ENCODE assay signal across 16 mouse cellular contexts in the genomic region with DNA sequence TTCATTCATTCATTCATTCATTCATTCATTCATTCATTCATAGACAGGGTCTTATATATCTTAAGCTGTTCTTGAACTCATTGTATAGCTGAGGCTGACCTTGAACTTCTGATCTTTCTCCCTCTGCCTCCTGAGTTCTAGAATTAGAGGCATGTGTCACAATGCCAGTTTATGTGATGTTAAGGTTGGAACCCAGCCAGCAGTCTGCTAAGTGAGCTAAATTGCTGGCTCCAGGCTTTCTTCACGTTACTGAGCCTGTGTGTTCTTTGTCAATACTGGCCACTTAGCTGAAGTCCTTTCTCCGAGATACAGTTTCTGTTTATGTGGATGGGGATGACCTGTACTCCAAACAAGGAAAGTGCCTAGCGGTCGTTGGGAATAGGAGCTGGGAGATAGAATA.
DNase-seq lines count a peak whose midpoint lies in the region; ATAC-seq and TF ChIP-seq lines count a peak whose summit lies in the region.
"Had no signal": no experiment of that assay in that cellular context is flagged by ENCODE, and none has a peak within 500 bp of the region (broad histone marks: within the 10 kb centered on the region; RNA-seq: fewer than 3 reads in every experiment).

No protein-coding gene starts in this region.

- no peak overlapping the region for H3K4me3 ChIP-seq in heart, adult 2 months
- no peak overlapping the region for H3K4me3 ChIP-seq in neural tube, embryonic 15.5 days (replicated peaks)
- H3K4me3 ChIP-seq: embryonic facial prominence, embryonic 13.5 days; forebrain, embryonic 15.5 days; gastrocnemius, adult 2 months; hindbrain, embryonic 10.5 days; left cerebral cortex, adult 2 months; limb, embryonic 13.5 days; lung, embryonic 15.5 days; midbrain, embryonic 12.5 days had no signal

- WGBS in heart, adult 2 months = 42% methylated on average over 4 of the region's 4 CpGs
- 74% methylated on average over 4 of the region's 4 CpGs for whole genome bisulfite sequencing in neural tube, embryonic 15.5 days

- H3K79me2 ChIP-seq in heart, adult 2 months (replicated peaks; ENCODE audit: control insufficient read depth, insufficient read depth, low read length) = no peaks in the 10 kb centered on the region

- DNase-seq in cerebellum, postnatal 10 days = peak; percentile 22 to 38
- peak; percentile 20 to 37 for DNase-seq in heart, postnatal 10 days
- no peak for DNase-seq in heart, adult 2 months
- DNase-seq in MN1 (ENCODE audit: low spot score) = peak; percentile 80
- peak; percentile 47 for DNase-seq in brain, embryonic 14.5 days (ENCODE audit: low read depth)
- DNase-seq in gastrocnemius, postnatal 25 days = no peak

- H3K27me3 ChIP-seq in heart, adult 2 months (ENCODE audit: control insufficient read depth, insufficient read depth, low read length) = no peaks in the 10 kb centered on the region
- H3K27me3 ChIP-seq in neural tube, embryonic 15.5 days (replicated peaks) = no peaks in the 10 kb centered on the region
- H3K27me3 ChIP-seq: embryonic facial prominence, embryonic 13.5 days; forebrain, embryonic 15.5 days; limb, embryonic 13.5 days; lung, embryonic 15.5 days; midbrain, embryonic 12.5 days had no signal

- H3K27ac ChIP-seq in heart, adult 2 months = no peak overlapping the region
- H3K27ac ChIP-seq in neural tube, embryonic 15.5 days (replicated peaks) = no peak overlapping the region
- H3K27ac ChIP-seq: embryonic facial prominence, embryonic 13.5 days; forebrain, embryonic 15.5 days; gastrocnemius, adult 2 months; hindbrain, embryonic 10.5 days; left cerebral cortex, adult 2 months; limb, embryonic 13.5 days; lung, embryonic 15.5 days; midbrain, embryonic 12.5 days had no signal

- no peak for TF ChIP-seq POLR2A in heart, adult 2 months (IDR thresholded peaks at IDR 0.05; ENCODE audit: insufficient read depth, low read depth, low read length)
- TF ChIP-seq POLR2A in brain, embryonic 14.5 days (IDR thresholded peaks at IDR 0.05; ENCODE audit: borderline replicate concordance, extremely low read depth, insufficient read depth, insufficient read length, poor library complexity, severe bottlenecking) = no peak

- ATAC-seq in cerebellum, adult (ENCODE audit: insufficient number of reproducible peaks, low FRiP score, low TSS enrichment) = no peak
- no peak for ATAC-seq in neural tube, embryonic 15.5 days (ENCODE audit: low FRiP score)
- ATAC-seq: forebrain, embryonic 15.5 days had no signal

- TF ChIP-seq EP300 in heart, adult 2 months (IDR thresholded peaks at IDR 0.05; ENCODE audit: insufficient read depth, low read depth, low read length) = no peak

- no peaks in the 10 kb centered on the region for H3K9me3 ChIP-seq in neural tube, embryonic 15.5 days (replicated peaks)
- H3K9me3 ChIP-seq: embryonic facial prominence, embryonic 13.5 days; forebrain, embryonic 15.5 days; hindbrain, embryonic 10.5 days; limb, embryonic 13.5 days; lung, embryonic 15.5 days; midbrain, embryonic 12.5 days had no signal

- peaks cover 13% of the 10 kb centered on the region for H3K4me1 ChIP-seq in heart, adult 2 months (ENCODE audit: control insufficient read depth, insufficient read depth, low read length)
- H3K4me1 ChIP-seq in neural tube, embryonic 15.5 days = no peaks in the 10 kb centered on the region
- H3K4me1 ChIP-seq: embryonic facial prominence, embryonic 13.5 days; forebrain, embryonic 15.5 days; hindbrain, embryonic 10.5 days; limb, embryonic 13.5 days; lung, embryonic 15.5 days; midbrain, embryonic 12.5 days had no signal

- intact Hi-C loops in heart, postnatal 10 days (cut with DNase I) = no loop called here
- intact Hi-C loops in heart, adult 2 months (cut with DNase I) = no loop called here

- no peak for TF ChIP-seq CTCF in heart, adult 2 months (IDR thresholded peaks at IDR 0.05)
- TF ChIP-seq CTCF in brain, embryonic 14.5 days (IDR thresholded peaks at IDR 0.05; ENCODE audit: borderline replicate concordance, extremely low read depth, insufficient read depth, insufficient read length) = no peak

- H3K9ac ChIP-seq in heart, adult 2 months (ENCODE audit: low read depth, low read length) = no peak overlapping the region
- H3K9ac ChIP-seq in neural tube, embryonic 15.5 days (replicated peaks) = no peak overlapping the region
- H3K9ac ChIP-seq: embryonic facial prominence, embryonic 13.5 days; forebrain, embryonic 15.5 days; limb, embryonic 13.5 days; lung, embryonic 15.5 days; midbrain, embryonic 12.5 days had no signal

- peaks cover 7% of the 10 kb centered on the region for H3K36me3 ChIP-seq in heart, adult 2 months (ENCODE audit: control insufficient read depth, insufficient read depth, low read length)
- H3K36me3 ChIP-seq in neural tube, embryonic 15.5 days = peaks cover 98% of the 10 kb centered on the region

- H3K4me2 ChIP-seq in neural tube, embryonic 15.5 days = no peak overlapping the region
- H3K4me2 ChIP-seq: embryonic facial prominence, embryonic 13.5 days; forebrain, embryonic 15.5 days; limb, embryonic 13.5 days; lung, embryonic 15.5 days; midbrain, embryonic 12.5 days had no signal

Comparison
In these comparisons a context has a peak if more than half of its experiments do, and no peak if none do; other contexts are left out.
1. DNase-seq: peak in cerebellum, postnatal 10 days (2 of 2), heart, postnatal 10 days (2 of 2), MN1 (single experiment) and brain, embryonic 14.5 days (single experiment); none in heart, adult 2 months (0 of 2) and gastrocnemius, postnatal 25 days (single experiment).